Mouse (Mus musculus): ENCODE data around the gene Polh.

DNA sequence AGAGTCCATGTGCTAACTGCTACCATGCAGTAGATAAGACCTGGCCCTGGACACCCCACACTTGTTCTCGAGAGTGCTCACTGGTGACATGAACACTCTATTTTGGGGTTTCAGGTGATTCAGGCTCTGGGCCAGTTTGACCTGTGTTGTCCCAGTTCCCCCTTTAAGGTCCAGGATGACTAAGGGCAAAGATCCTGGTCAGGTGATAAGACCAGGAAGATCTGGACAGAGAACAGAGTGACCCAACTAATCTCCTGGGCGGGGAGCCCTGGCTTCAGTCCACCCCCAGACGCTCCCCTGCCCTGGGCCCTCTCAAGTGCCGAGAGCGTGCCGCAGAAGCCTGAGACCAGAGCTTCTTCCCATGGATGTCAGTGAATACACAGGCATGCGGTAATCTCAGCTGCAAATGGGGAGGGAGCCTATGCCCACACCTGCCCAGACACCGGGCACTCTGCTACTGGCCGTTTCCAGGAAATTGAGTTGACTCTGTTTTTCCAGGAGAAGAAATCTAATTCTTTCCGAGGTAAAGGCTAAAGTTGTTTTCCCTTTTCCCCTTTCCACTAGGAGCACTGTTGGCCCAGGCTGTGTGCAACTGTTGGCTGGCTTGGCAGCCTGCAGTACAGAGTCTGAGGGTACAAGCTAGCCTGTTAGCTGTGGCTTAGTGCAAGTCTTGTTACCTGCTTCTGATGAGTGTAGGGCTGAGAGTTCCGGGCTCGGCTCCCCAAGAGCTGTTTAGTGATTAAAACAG, 78.3 kb downstream of the Polh start:
- TF ChIP-seq CTCF (IDR thresholded peaks at IDR 0.05 in 2 of 3, conservative IDR thresholded peaks at IDR 0.05 in 1 of 3; ENCODE audit: control insufficient read depth in 1 of 3, insufficient read depth in 1 of 3, low read depth in 2 of 3, low read length in 3 of 3, poor library complexity in 1 of 3, severe bottlenecking in 1 of 3) = no peak
- TF ChIP-seq USF1 (IDR thresholded peaks at IDR 0.05; ENCODE audit: low read depth, low read length) = no peak
- TF ChIP-seq ZC3H11A (IDR thresholded peaks at IDR 0.05; ENCODE audit: low read depth, low read length) = no peak
- TF ChIP-seq ZKSCAN1 (IDR thresholded peaks at IDR 0.05; ENCODE audit: low read depth, low read length) = no peak
- TF ChIP-seq POLR2AphosphoS5 (IDR thresholded peaks at IDR 0.05; ENCODE audit: borderline replicate concordance, low read depth, low read length) = no peak
- TF ChIP-seq POLR2A (IDR thresholded peaks at IDR 0.05; ENCODE audit: control insufficient read depth in 1 of 2, insufficient read depth in 1 of 2, low read depth in 1 of 2, low read length in 2 of 2, poor library complexity in 1 of 2) = no peak
- no peak for TF ChIP-seq EP300 (IDR thresholded peaks at IDR 0.05; ENCODE audit: low read depth in 1 of 2, low read length in 2 of 2)
- no peak for TF ChIP-seq JUND (IDR thresholded peaks at IDR 0.05; ENCODE audit: low read depth, low read length)
- TF ChIP-seq TCF12 (IDR thresholded peaks at IDR 0.05; ENCODE audit: low read depth, low read length) = no peak
- no peak for TF ChIP-seq MAZ (IDR thresholded peaks at IDR 0.05; ENCODE audit: low read depth, low read length)
- TF ChIP-seq BHLHE40 (IDR thresholded peaks at IDR 0.05; ENCODE audit: borderline replicate concordance, low read depth, low read length) = no peak
